Mouse (Mus musculus): ENCODE data around the gene Gga1. TPM values are rescaled to one million over a fixed set of nuclear protein-coding genes. Genes with fewer than 3 reads are reported as not detected.

Gene Gga1
- 44.0 and 51.0 TPM in 2 replicates for polyA plus RNA-seq (2015; fragmentation: Nextera tagmentation; extraction: Ambion mirVana)

- no peaks in the 10 kb centered on the region for H3K27me3 ChIP-seq
- peak; percentile 90 for ATAC-seq (ENCODE audit: low read depth)
- H3K27ac ChIP-seq (replicated peaks), result peak within 1 kb of the TSS; percentile 99
- peaks cover 39% of the 10 kb centered on the region for H3K4me1 ChIP-seq (replicated peaks)
- peak within 1 kb of the TSS; percentile 91 for H3K9ac ChIP-seq
- H3K36me3 ChIP-seq, result peaks cover 23% of the 10 kb centered on the region
- no peaks in the 10 kb centered on the region for H3K9me3 ChIP-seq
- H3K4me3 ChIP-seq, result peak within 1 kb of the TSS; percentile 79
- peak within 1 kb of the TSS; percentile 92 for H3K4me2 ChIP-seq
- WGBS, result under 1% methylated on average over 61 of the region's 95 CpGs
These were observed at the start of gene Gga1 for GRCm38 (mm10) chr15:78876991-78877809. TSS of gene Gga1 (plus strand) at chr15:78877190.

GRCm38 (mm10) chr15:78828315-78828714, 48.7 kb upstream of the Gga1 start:
- Histone ChIP-seq H3K9ac (peak overlapping the region; percentile 27; the same call in 1 of the 2 replicates), H3K4me3 (no peak overlapping the region), H3K36me3 (no peaks in the 10 kb centered on the region), H3K4me1 (replicated peaks) (peaks cover 22% of the 10 kb centered on the region), H3K27ac (replicated peaks) (no peak overlapping the region), H3K4me2 (no peak overlapping the region), H3K27me3 (peaks cover 19% of the 10 kb centered on the region; the same call in 1 of the 2 replicates), H3K9me3 (no peaks in the 10 kb centered on the region)
- ATAC-seq (ENCODE audit: low read depth), result no peak
- WGBS, result 22% methylated on average over 5 of the region's 5 CpGs

- peaks cover 19% of the 10 kb centered on the region; the same call in 1 of the 2 replicates for H3K27me3 ChIP-seq
- H3K4me3 ChIP-seq, result no peak overlapping the region
- H3K36me3 ChIP-seq, result no peaks in the 10 kb centered on the region
- no peak overlapping the region for H3K27ac ChIP-seq (replicated peaks)
- no peak overlapping the region for H3K4me2 ChIP-seq
- H3K9me3 ChIP-seq, result no peaks in the 10 kb centered on the region
- H3K4me1 ChIP-seq (replicated peaks), result peaks cover 35% of the 10 kb centered on the region
- no peak for ATAC-seq (ENCODE audit: low read depth)
- no peak overlapping the region for H3K9ac ChIP-seq
- WGBS, result 87% methylated on average over 1 of the region's 1 CpGs
These were observed 47.4 kb upstream of the Gga1 start for GRCm38 (mm10) chr15:78829636-78830035.

- H3K27me3 ChIP-seq, result peaks cover 19% of the 10 kb centered on the region; the same call in 1 of the 2 replicates
- peaks cover 49% of the 10 kb centered on the region for H3K4me1 ChIP-seq (replicated peaks)
These were observed 46.0 kb upstream of the Gga1 start for GRCm38 (mm10) chr15:78830742-78831719.

GRCm38 (mm10) chr15:78831720-78832657, 45.0 kb upstream of the Gga1 start:
- Histone ChIP-seq H3K9me3 (no peaks in the 10 kb centered on the region), H3K9ac (peak overlapping the region; percentile 56), H3K4me3 (no peak overlapping the region), H3K4me1 (replicated peaks) (peaks cover 54% of the 10 kb centered on the region), H3K27me3 (peaks cover 17% of the 10 kb centered on the region; the same call in 1 of the 2 replicates), H3K4me2 (no peak overlapping the region), H3K27ac (replicated peaks) (peak overlapping the region; percentile 84), H3K36me3 (no peaks in the 10 kb centered on the region)
- ATAC-seq (ENCODE audit: low read depth), result peak; percentile 8; the same call in 1 of the 2 replicates
- WGBS, result 51% methylated on average over 18 of the region's 19 CpGs

More at GRCm38 (mm10) chr15:78830742-78831719, 46.0 kb upstream of the Gga1 start:
- H3K36me3 ChIP-seq, result no peaks in the 10 kb centered on the region
- no peak overlapping the region for H3K27ac ChIP-seq (replicated peaks)
- no peaks in the 10 kb centered on the region for H3K9me3 ChIP-seq
- 62% methylated on average over 10 of the region's 10 CpGs for WGBS
- no peak for ATAC-seq (ENCODE audit: low read depth)
- H3K9ac ChIP-seq, result no peak overlapping the region
- H3K4me3 ChIP-seq, result no peak overlapping the region
- H3K4me2 ChIP-seq, result no peak overlapping the region

GRCm38 (mm10) chr15:78832701-78833123, 44.3 kb upstream of the Gga1 start:
- Histone ChIP-seq H3K9me3 (no peaks in the 10 kb centered on the region), H3K27ac (replicated peaks) (peak overlapping the region; percentile 84), H3K4me2 (no peak overlapping the region), H3K36me3 (no peaks in the 10 kb centered on the region), H3K4me3 (no peak overlapping the region), H3K9ac (peak overlapping the region; percentile 56), H3K4me1 (replicated peaks) (peaks cover 54% of the 10 kb centered on the region), H3K27me3 (peaks cover 10% of the 10 kb centered on the region; the same call in 1 of the 2 replicates)
- 17% methylated on average over 13 of the region's 14 CpGs for WGBS
- peak; percentile 38 for ATAC-seq (ENCODE audit: low read depth)

GRCm38 (mm10) chr15:78833582-78833981, 43.4 kb upstream of the Gga1 start:
- H3K4me3 ChIP-seq, result no peak overlapping the region
- H3K36me3 ChIP-seq, result no peaks in the 10 kb centered on the region
- H3K4me2 ChIP-seq, result no peak overlapping the region
- peaks cover 48% of the 10 kb centered on the region for H3K4me1 ChIP-seq (replicated peaks)
- 98% methylated on average over 3 of the region's 3 CpGs for WGBS
- peak overlapping the region; percentile 84; the same call in 1 of the 2 replicates for H3K27ac ChIP-seq (replicated peaks)
- ATAC-seq (ENCODE audit: low read depth), result no peak
- H3K9me3 ChIP-seq, result no peaks in the 10 kb centered on the region
- no peak overlapping the region for H3K9ac ChIP-seq
- peaks cover 4% of the 10 kb centered on the region; the same call in 1 of the 2 replicates for H3K27me3 ChIP-seq

GRCm38 (mm10) chr15:78834233-78835005, 42.6 kb upstream of the Gga1 start:
- Histone ChIP-seq H3K27ac (replicated peaks) (peak overlapping the region; percentile 74), H3K9ac (no peak overlapping the region), H3K4me1 (replicated peaks) (peaks cover 57% of the 10 kb centered on the region), H3K9me3 (no peaks in the 10 kb centered on the region), H3K4me2 (no peak overlapping the region), H3K27me3 (no peaks in the 10 kb centered on the region), H3K4me3 (no peak overlapping the region), H3K36me3 (no peaks in the 10 kb centered on the region)
- WGBS, result 35% methylated on average over 10 of the region's 10 CpGs
- no peak for ATAC-seq (ENCODE audit: low read depth)

GRCm38 (mm10) chr15:78835200-78836085, 41.5 kb upstream of the Gga1 start:
- Histone ChIP-seq H3K27ac (replicated peaks) (peak overlapping the region; percentile 74), H3K9ac (peak overlapping the region; percentile 48), H3K4me3 (no peak overlapping the region), H3K4me2 (no peak overlapping the region), H3K4me1 (replicated peaks) (peaks cover 67% of the 10 kb centered on the region), H3K27me3 (no peaks in the 10 kb centered on the region), H3K36me3 (no peaks in the 10 kb centered on the region), H3K9me3 (no peaks in the 10 kb centered on the region)
- ATAC-seq (ENCODE audit: low read depth), result no peak
- WGBS, result 8% methylated on average over 12 of the region's 12 CpGs

Data from neural tube, embryonic 13.5 days (tissue).